Mouse (Mus musculus): ENCODE measurements at regions not wholly inside any gene's neighbourhood (a gene's known extent, or its start where the extent isn't known, plus 50 kb on each side); places are given as distances from the start of the nearest gene placed in this dataset.

DNA sequence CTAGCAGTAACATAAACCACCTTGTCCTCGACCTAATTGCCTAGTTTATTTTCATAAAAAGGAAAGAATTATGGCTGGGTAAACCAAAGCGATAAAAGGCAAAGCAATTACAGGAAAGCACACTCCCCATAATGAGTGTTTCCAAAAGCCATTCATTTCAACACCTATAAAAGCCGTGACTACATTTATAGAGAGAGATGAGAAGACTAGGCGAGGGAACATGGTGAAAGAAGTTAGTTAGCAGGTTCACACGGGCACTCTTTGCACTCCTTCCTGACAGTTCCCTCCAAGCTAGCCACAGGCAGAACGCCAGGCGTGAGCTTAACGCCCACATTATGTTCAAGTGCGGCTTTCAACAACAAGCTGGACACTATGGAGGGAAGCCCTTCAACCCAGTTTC is 206.2 kb upstream of the Gnaz start:
- no peak for TF ChIP-seq CTCF (IDR thresholded peaks at IDR 0.05; ENCODE audit: extremely low read depth, insufficient read depth, low read length)
- TF ChIP-seq POLR2A (IDR thresholded peaks at IDR 0.05; ENCODE audit: extremely low read depth, insufficient read depth, low read length) = no peak
